ENCODE assay signal across 19 mouse cellular contexts in genomic region chr12:47263408-47263807, GRCm38 (mm10).
A peak's percentile ranks its signal among the peaks of the same experiment; 100 is the strongest.
DNase-seq lines count a peak whose midpoint lies in the region; ATAC-seq and TF ChIP-seq lines count a peak whose summit lies in the region.
"Had no signal": no experiment of that assay in that cellular context is flagged by ENCODE, and none has a peak within 500 bp of the region (broad histone marks: within the 10 kb centered on the region; RNA-seq: fewer than 3 reads in every experiment).

No protein-coding gene starts in this region.

- no peaks in the 10 kb centered on the region for H3K9me3 ChIP-seq in limb, embryonic 14.5 days (ENCODE audit: control insufficient read depth, low read length)
- no peaks in the 10 kb centered on the region for H3K9me3 ChIP-seq in limb, embryonic 10.5 days (replicated peaks)
- H3K9me3 ChIP-seq: midbrain, embryonic 15.5 days had no signal

- no peak overlapping the region for H3K9ac ChIP-seq in limb, embryonic 14.5 days (ENCODE audit: low read depth, low read length, severe bottlenecking)
- H3K9ac ChIP-seq: lung, embryonic 14.5 days; midbrain, embryonic 15.5 days had no signal

- DNase-seq in embryo, embryonic 10.5 days (ENCODE audit: low spot score): peak; percentile 18
- DNase-seq in embryo, embryonic 10 days (ENCODE audit: low spot score): no peak
- DNase-seq in limb, embryonic 14.5 days (ENCODE audit: low spot score): peak; percentile 3
- DNase-seq in limb, embryonic 10.5 days (ENCODE audit: low spot score): no peak
- DNase-seq in fat pad, adult 2 months (ENCODE audit: extremely low read depth, low read depth, low spot score): peak; percentile 2
- peak; percentile 6 for DNase-seq in retina, postnatal 7 days (ENCODE audit: low read depth, low spot score)
- no peak for DNase-seq in urinary bladder, postnatal 25 days (ENCODE audit: low spot score)
- DNase-seq in cerebellum, postnatal 36 days: no peak
- DNase-seq: adrenal gland, adult 2 months; cerebellum, postnatal 25 days; heart, postnatal 4 days; lung, embryonic 14.5 days; thymus, postnatal 14 days had no signal

- no peaks in the 10 kb centered on the region for H3K4me1 ChIP-seq in limb, embryonic 14.5 days (ENCODE audit: control insufficient read depth, insufficient read depth, low read length)
- H3K4me1 ChIP-seq in limb, embryonic 10.5 days: no peaks in the 10 kb centered on the region
- H3K4me1 ChIP-seq: midbrain, embryonic 15.5 days had no signal

- no peak overlapping the region for H3K4me2 ChIP-seq in limb, embryonic 14.5 days (replicated peaks; ENCODE audit: low read depth, low read length, severe bottlenecking)
- H3K4me2 ChIP-seq: liver, embryonic 11.5 days; lung, embryonic 14.5 days; midbrain, embryonic 15.5 days had no signal

- no peaks in the 10 kb centered on the region for H3K36me3 ChIP-seq in limb, embryonic 14.5 days (ENCODE audit: control insufficient read depth, insufficient read depth, low read length)
- H3K36me3 ChIP-seq in limb, embryonic 10.5 days: no peaks in the 10 kb centered on the region
- H3K36me3 ChIP-seq: midbrain, embryonic 15.5 days had no signal

- H3K27me3 ChIP-seq in limb, embryonic 14.5 days (ENCODE audit: control insufficient read depth, insufficient read depth, low read length): no peaks in the 10 kb centered on the region
- no peaks in the 10 kb centered on the region for H3K27me3 ChIP-seq in limb, embryonic 10.5 days (ENCODE audit: low read depth, poor library complexity, severe bottlenecking)
- H3K27me3 ChIP-seq: CH12.LX; midbrain, embryonic 15.5 days had no signal

- no peak for ATAC-seq in limb, embryonic 14.5 days (ENCODE audit: low FRiP score, low read depth)
- ATAC-seq: intestine, embryonic 16.5 days; midbrain, embryonic 15.5 days had no signal

- no peak for TF ChIP-seq POLR2A in limb, embryonic 14.5 days (IDR thresholded peaks at IDR 0.05; ENCODE audit: borderline replicate concordance, extremely low read depth, insufficient read depth, insufficient read length)

- no peak overlapping the region for H3K4me3 ChIP-seq in limb, embryonic 14.5 days (replicated peaks; ENCODE audit: low read length)
- H3K4me3 ChIP-seq in limb, embryonic 10.5 days: no peak overlapping the region
- H3K4me3 ChIP-seq: midbrain, embryonic 15.5 days had no signal

- 49% methylated on average over 1 of the region's 1 CpGs for WGBS in limb, embryonic 14.5 days
- WGBS in limb, embryonic 10.5 days: 70% methylated on average over 1 of the region's 1 CpGs

- no peak overlapping the region for H3K27ac ChIP-seq in limb, embryonic 14.5 days (replicated peaks; ENCODE audit: low read depth, low read length)
- H3K27ac ChIP-seq in limb, embryonic 10.5 days: no peak overlapping the region
- H3K27ac ChIP-seq: macrophage; midbrain, embryonic 15.5 days; stomach, postnatal 0 days had no signal

Comparison
In these comparisons a context has a peak if more than half of its experiments do, and no peak if none do; other contexts are left out.
1. DNase-seq: peak in embryo, embryonic 10.5 days (single experiment), limb, embryonic 14.5 days (single experiment), fat pad, adult 2 months (single experiment) and retina, postnatal 7 days (single experiment); none in embryo, embryonic 10 days (single experiment), limb, embryonic 10.5 days (single experiment), urinary bladder, postnatal 25 days (single experiment) and cerebellum, postnatal 36 days (0 of 2).